Mouse (Mus musculus): ENCODE measurements around the gene Vps13c.

GRCm38 (mm10) chr9:67937286-67937685 lies 97.1 kb downstream of the Vps13c start:
- TF ChIP-seq CTCF (IDR thresholded peaks at IDR 0.05; ENCODE audit: extremely low read depth, insufficient read length, insufficient replicate concordance, low read depth, low read length): no peak
- TF ChIP-seq POLR2A (IDR thresholded peaks at IDR 0.05; ENCODE audit: low read depth, low read length): no peak
